Mouse (Mus musculus) embryonic fibroblast, embryonic 13.5 days (primary cell): ENCODE results near the gene Zbtb42. TPM values are rescaled to one million over a fixed set of nuclear protein-coding genes. Genes with fewer than 3 reads are reported as not detected.
A peak's percentile ranks its signal among the peaks of the same experiment; 100 is the strongest.

ENCODE experiments used
- H3K27ac ChIP-seq: 2 replicates; pipeline ENCODE4 v1.5.1; 2012; ENCODE audit warnings: low read length, control low read depth, inconsistent platforms; ENCODE audit not compliant: insufficient read depth
- H3K4me1 ChIP-seq: 2 replicates; pipeline ENCODE4 v1.6.1; 2011; ENCODE audit warnings: low read length; ENCODE audit not compliant: control insufficient read depth, insufficient read depth
- H3K4me3 ChIP-seq: 2 replicates; pipeline ENCODE4 v1.5.1; 2011; ENCODE audit warnings: mild to moderate bottlenecking, control low read depth, low read length; ENCODE audit not compliant: insufficient read depth
- CTCF ChIP-seq: IDR thresholded peaks from 2 replicates; pipeline ENCODE4 v1.5.1; 2011; ENCODE audit warnings: mild to moderate bottlenecking, control low read depth, low read length, moderate library complexity, borderline replicate concordance; ENCODE audit not compliant: insufficient read depth
- POLR2A ChIP-seq: IDR thresholded peaks from 2 replicates; pipeline ENCODE4 v1.6.1; 2011; ENCODE audit warnings: low read depth, mild to moderate bottlenecking, control low read depth, low read length, moderate library complexity
- polyA plus RNA-seq: library from polyadenylated mRNA; stranded (reverse); fragments of >200 nt; gene quantifications from 2 replicates; pipeline ENCODE4 v1.2.4, GENCODE M21; 2011; ENCODE audit warnings: low read depth; ENCODE audit not compliant: missing spikeins, insufficient read length

The Zbtb42 gene
- polyA plus RNA-seq, 1 experiment, result 1.2 TPM

DNA sequence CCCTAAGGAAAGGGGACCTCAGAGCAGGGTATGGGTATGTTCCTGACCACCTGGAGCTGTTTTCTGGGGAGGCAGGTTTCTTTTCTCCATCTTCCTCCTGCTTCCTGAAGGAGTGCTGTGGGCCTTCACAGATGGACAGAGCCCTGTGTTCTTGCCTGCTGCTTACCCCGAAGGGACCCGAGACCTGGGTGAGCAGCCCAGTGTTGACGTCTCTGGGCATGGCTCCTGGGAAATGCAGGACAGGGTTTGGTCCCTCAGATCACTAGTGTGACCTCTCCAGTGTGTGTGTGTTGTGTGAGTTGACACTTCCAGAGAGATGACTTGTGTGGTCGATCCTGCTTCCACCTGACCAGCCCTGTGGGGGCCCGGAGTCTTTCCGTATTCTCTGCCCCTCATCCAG lies 44.8 kb downstream of the Zbtb42 start:
- no peak for TF ChIP-seq CTCF
- no peaks in the 10 kb centered on the region; the same call in 1 of the 2 replicates for H3K4me1 ChIP-seq
- no peak overlapping the region for H3K27ac ChIP-seq
- peak overlapping the region; percentile 71 for H3K4me3 ChIP-seq

DNA sequence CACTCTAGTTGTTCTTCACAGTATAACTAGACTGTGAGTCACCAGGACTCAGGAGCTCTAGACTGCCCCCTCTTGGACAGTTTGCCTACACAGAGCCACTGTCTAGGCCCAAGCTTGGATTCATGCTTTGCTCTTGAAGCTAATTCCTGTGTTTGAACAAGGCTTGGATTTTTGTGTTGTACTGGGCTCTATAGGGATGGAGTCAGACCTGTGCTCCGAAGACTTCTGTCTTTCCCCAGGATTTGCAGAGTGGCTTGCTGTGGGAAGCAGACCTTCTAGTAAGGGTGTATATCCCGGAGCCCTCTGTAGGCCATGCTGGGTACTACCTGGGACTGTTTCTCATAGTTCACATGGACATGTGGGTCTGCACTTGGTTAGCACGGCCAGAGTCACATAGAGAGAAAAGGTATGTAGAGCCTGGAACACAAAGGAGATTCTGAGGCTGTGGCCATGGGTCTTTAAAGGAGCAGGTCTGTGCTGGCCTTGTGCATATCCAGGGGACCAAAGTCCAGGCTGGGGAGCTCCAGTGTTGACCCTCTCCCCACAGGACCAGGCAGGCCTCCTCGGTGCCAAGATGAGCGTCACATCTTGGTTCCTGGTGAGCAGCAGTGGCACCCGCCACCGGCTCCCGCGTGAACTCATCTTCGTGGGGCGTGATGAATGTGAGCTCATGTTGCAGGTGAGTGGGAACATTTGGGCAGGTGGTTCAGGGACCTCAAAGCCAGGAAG lies 45.6 kb downstream of the Zbtb42 start:
- Histone ChIP-seq H3K4me1 (no peaks in the 10 kb centered on the region; the same call in 1 of the 2 replicates), H3K4me3 (no peak overlapping the region), H3K27ac (no peak overlapping the region)
- no peak for TF ChIP-seq POLR2A
- TF ChIP-seq CTCF, result no peak

DNA sequence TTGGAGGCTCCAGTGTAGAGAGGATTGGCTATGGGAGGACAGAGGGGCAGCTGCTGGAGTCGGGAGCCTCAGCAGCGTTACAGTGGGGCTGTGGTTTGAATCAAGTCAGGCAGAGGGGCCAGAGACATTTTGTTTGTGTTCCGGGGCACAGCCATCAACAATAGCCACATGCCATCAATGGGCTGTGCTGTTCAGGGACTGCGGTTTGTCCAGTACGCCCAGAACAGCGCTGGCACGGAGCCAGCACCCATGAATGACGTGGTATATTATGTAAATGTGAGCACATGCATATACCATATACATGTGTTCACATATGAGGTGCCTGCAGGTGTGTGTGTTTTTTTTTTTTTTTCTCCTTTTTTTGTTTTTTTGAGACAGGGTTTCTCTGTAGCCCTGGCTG lies 49.2 kb downstream of the Zbtb42 start:
- TF ChIP-seq CTCF, result no peak
- no peak for TF ChIP-seq POLR2A
- H3K27ac ChIP-seq, result no peak overlapping the region
- H3K4me1 ChIP-seq, result no peaks in the 10 kb centered on the region; the same call in 1 of the 2 replicates
- H3K4me3 ChIP-seq, result no peak overlapping the region

DNA sequence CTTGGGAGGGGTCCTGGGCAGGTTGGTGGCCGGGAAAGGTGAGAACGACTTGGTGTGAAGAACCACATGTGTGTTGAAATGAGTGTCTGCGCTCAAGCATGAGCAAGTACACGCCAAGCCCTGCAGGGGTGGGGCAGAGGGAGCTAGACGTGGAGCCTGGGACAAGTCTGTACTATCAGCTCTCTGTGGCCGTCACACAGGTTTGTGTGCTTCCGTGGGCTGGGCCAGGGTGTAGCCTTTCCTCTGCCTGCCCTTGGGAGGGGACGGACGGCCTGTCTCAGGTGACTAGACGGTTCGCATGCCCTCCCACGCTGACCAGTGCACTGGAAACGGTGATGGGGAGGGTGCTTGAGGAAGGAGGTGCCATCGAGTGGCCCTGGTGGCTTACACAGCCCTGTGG lies 52.2 kb downstream of the Zbtb42 start:
- H3K27ac ChIP-seq, result no peak overlapping the region
- no peaks in the 10 kb centered on the region for H3K4me1 ChIP-seq
- TF ChIP-seq POLR2A (no peak), CTCF (no peak)
- no peak overlapping the region for H3K4me3 ChIP-seq

Other genes starting within 250 kb of the Zbtb42 start
- not detected in 2 replicates for gene A530016L24Rik, start 189.4 kb upstream of the Zbtb42 start, polyA plus RNA-seq
- 0.77 and 1.0 TPM in 2 replicates for gene Tmem179, start 162.1 kb upstream of the Zbtb42 start, polyA plus RNA-seq
- 67.6 and 103 TPM in 2 replicates for gene Inf2, start 90.0 kb upstream of the Zbtb42 start, polyA plus RNA-seq
- 2.2 and 4.8 TPM in 2 replicates for gene Adssl1, start 58.8 kb upstream of the Zbtb42 start, polyA plus RNA-seq
- gene Siva1, start 34.1 kb upstream of the Zbtb42 start, polyA plus RNA-seq, result 89.1 and 93.5 TPM in 2 replicates
- gene Akt1, start 3.9 kb upstream of the Zbtb42 start, polyA plus RNA-seq, result 227 and 248 TPM in 2 replicates
- 55.0 and 66.1 TPM in 2 replicates for gene Cep170b, start 41.6 kb downstream of the Zbtb42 start, polyA plus RNA-seq
- 0.30 and 4.2 TPM in 2 replicates for gene Pld4, start 81.8 kb downstream of the Zbtb42 start, polyA plus RNA-seq
- 170 and 211 TPM in 2 replicates for gene Ahnak2, start 123.8 kb downstream of the Zbtb42 start, polyA plus RNA-seq
- gene Clba1, start 130.1 kb downstream of the Zbtb42 start, polyA plus RNA-seq, result 13.0 and 18.5 TPM in 2 replicates
- 44.1 and 53.6 TPM in 2 replicates for gene Cdca4, start 150.6 kb downstream of the Zbtb42 start, polyA plus RNA-seq
- gene Gpr132, start 189.4 kb downstream of the Zbtb42 start, polyA plus RNA-seq, result not detected in 2 replicates